23 mouse cellular contexts compared by ENCODE assay signal in the genomic region with DNA sequence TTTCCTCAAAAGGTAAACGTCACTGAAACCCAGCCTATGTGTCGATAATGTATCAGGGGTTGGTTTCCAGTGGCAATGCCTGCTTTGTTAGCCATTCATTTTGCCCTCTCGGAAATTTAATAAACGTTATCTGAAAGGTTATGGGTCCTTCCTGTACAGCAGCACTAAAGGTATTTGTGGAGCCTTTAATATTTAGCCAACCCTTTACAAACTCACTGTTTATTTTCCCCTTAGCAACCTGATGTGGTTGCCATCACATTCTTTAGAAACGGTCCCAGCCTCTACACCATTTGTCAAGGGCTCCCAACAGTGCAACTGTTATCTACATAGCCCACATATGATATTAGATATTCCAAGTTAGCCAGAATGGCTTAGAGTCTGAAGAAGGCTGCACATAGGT. TPM values are rescaled to one million over a fixed set of nuclear protein-coding genes. Genes with fewer than 3 reads are reported as not detected.
A peak's percentile ranks its signal among the peaks of the same experiment; 100 is the strongest.
DNase-seq lines count a peak whose midpoint lies in the region; ATAC-seq and TF ChIP-seq lines count a peak whose summit lies in the region.
"Had no signal": no experiment of that assay in that cellular context is flagged by ENCODE, and none has a peak within 500 bp of the region (broad histone marks: within the 10 kb centered on the region; RNA-seq: fewer than 3 reads in every experiment).

No protein-coding gene starts in this region.

- WGBS in lung, postnatal 0 days: 39% methylated on average over 5 of the region's 5 CpGs
- WGBS in stomach, embryonic 15.5 days: 50% methylated on average over 5 of the region's 5 CpGs
- WGBS in stomach, postnatal 0 days: 46% methylated on average over 5 of the region's 5 CpGs

- ATAC-seq in lung, postnatal 0 days: peak; percentile 28; the same call in 1 of the 2 replicates
- ATAC-seq in stomach, embryonic 15.5 days (ENCODE audit: insufficient read depth, low FRiP score, low read depth): peak; percentile 86
- peak; percentile 85 for ATAC-seq in stomach, postnatal 0 days (ENCODE audit: low FRiP score, low TSS enrichment)
- ATAC-seq: forebrain, embryonic 13.5 days; forebrain, embryonic 15.5 days had no signal

- DNase-seq in lung, postnatal 0 days (ENCODE audit: low spot score): no peak
- DNase-seq in lung, postnatal 25 days (ENCODE audit: low spot score): no peak
- DNase-seq in stomach, postnatal 0 days (ENCODE audit: low spot score): no peak
- no peak for DNase-seq in adrenal gland, postnatal 25 days
- no peak for DNase-seq in testis, postnatal 14 days (ENCODE audit: low spot score)
- DNase-seq: adrenal gland, adult 2 months; adrenal gland, postnatal 10 days; adrenal gland, postnatal 36 days; cerebellum, adult 11-12 months; cerebellum, adult 2 months; cerebellum, adult 9-10 months; cerebellum, postnatal 10 days; cerebellum, postnatal 25 days had no signal

- H3K36me3 ChIP-seq in lung, postnatal 0 days (ENCODE audit: insufficient read depth, low read length): no peaks in the 10 kb centered on the region
- H3K36me3 ChIP-seq in stomach, embryonic 15.5 days: no peaks in the 10 kb centered on the region
- H3K36me3 ChIP-seq in stomach, postnatal 0 days (ENCODE audit: control insufficient read depth, insufficient read depth, low read length): no peaks in the 10 kb centered on the region
- H3K36me3 ChIP-seq: embryonic facial prominence, embryonic 10.5 days; embryonic facial prominence, embryonic 12.5 days; forebrain, embryonic 15.5 days had no signal

- H3K9ac ChIP-seq in lung, postnatal 0 days (replicated peaks; ENCODE audit: low read depth): no peak overlapping the region
- no peak overlapping the region for H3K9ac ChIP-seq in stomach, embryonic 15.5 days
- no peak overlapping the region for H3K9ac ChIP-seq in stomach, postnatal 0 days (ENCODE audit: low read length)
- H3K9ac ChIP-seq: embryonic facial prominence, embryonic 12.5 days; forebrain, embryonic 13.5 days; forebrain, embryonic 15.5 days had no signal

- no peak for TF ChIP-seq CTCF in lung, postnatal 0 days (IDR thresholded peaks at IDR 0.05)
- TF ChIP-seq CTCF in stomach, postnatal 0 days (IDR thresholded peaks at IDR 0.05; ENCODE audit: low read depth): no peak

- no peak overlapping the region for H3K4me3 ChIP-seq in lung, postnatal 0 days (ENCODE audit: low read depth, low read length)
- H3K4me3 ChIP-seq in stomach, embryonic 15.5 days (replicated peaks): no peak overlapping the region
- H3K4me3 ChIP-seq in stomach, postnatal 0 days (ENCODE audit: low read depth, low read length): no peak overlapping the region
- H3K4me3 ChIP-seq: embryonic facial prominence, embryonic 10.5 days; embryonic facial prominence, embryonic 12.5 days; forebrain, embryonic 13.5 days; forebrain, embryonic 15.5 days had no signal

- H3K4me2 ChIP-seq in lung, postnatal 0 days (replicated peaks; ENCODE audit: low read depth, low read length): no peak overlapping the region
- no peak overlapping the region for H3K4me2 ChIP-seq in stomach, embryonic 15.5 days
- H3K4me2 ChIP-seq in stomach, postnatal 0 days (replicated peaks; ENCODE audit: low read depth): no peak overlapping the region
- H3K4me2 ChIP-seq: embryonic facial prominence, embryonic 12.5 days; forebrain, embryonic 13.5 days; forebrain, embryonic 15.5 days had no signal

- H3K27ac ChIP-seq in lung, postnatal 0 days (ENCODE audit: low read length): no peak overlapping the region
- H3K27ac ChIP-seq in stomach, embryonic 15.5 days: no peak overlapping the region
- H3K27ac ChIP-seq in stomach, postnatal 0 days (replicated peaks): peak overlapping the region; percentile 69; the same call in 1 of the 2 replicates
- H3K27ac ChIP-seq: embryonic facial prominence, embryonic 10.5 days; embryonic facial prominence, embryonic 12.5 days; forebrain, embryonic 13.5 days; forebrain, embryonic 15.5 days had no signal

- H3K4me1 ChIP-seq in lung, postnatal 0 days (ENCODE audit: insufficient read depth, low read depth, low read length): no peaks in the 10 kb centered on the region
- peaks cover 6% of the 10 kb centered on the region; the same call in 1 of the 2 replicates for H3K4me1 ChIP-seq in stomach, embryonic 15.5 days
- H3K4me1 ChIP-seq in stomach, postnatal 0 days (replicated peaks; ENCODE audit: control insufficient read depth, insufficient read depth): no peaks in the 10 kb centered on the region

- H3K27me3 ChIP-seq in lung, postnatal 0 days (replicated peaks; ENCODE audit: insufficient read depth, low read length): no peaks in the 10 kb centered on the region
- no peaks in the 10 kb centered on the region for H3K27me3 ChIP-seq in stomach, embryonic 15.5 days (replicated peaks)
- no peaks in the 10 kb centered on the region for H3K27me3 ChIP-seq in stomach, postnatal 0 days (ENCODE audit: control insufficient read depth, insufficient read depth, low read length)
- H3K27me3 ChIP-seq: embryonic facial prominence, embryonic 12.5 days; forebrain, embryonic 13.5 days; forebrain, embryonic 15.5 days had no signal

- TF ChIP-seq EP300 in lung, postnatal 0 days (IDR thresholded peaks at IDR 0.05): no peak
- TF ChIP-seq EP300 in stomach, postnatal 0 days (optimal IDR thresholded peaks at IDR 0.05): no peak

- no peaks in the 10 kb centered on the region for H3K9me3 ChIP-seq in lung, postnatal 0 days (ENCODE audit: low read length)
- H3K9me3 ChIP-seq in stomach, embryonic 15.5 days: no peaks in the 10 kb centered on the region
- H3K9me3 ChIP-seq in stomach, postnatal 0 days (ENCODE audit: control insufficient read depth, low read length): no peaks in the 10 kb centered on the region
- H3K9me3 ChIP-seq: embryonic facial prominence, embryonic 10.5 days; embryonic facial prominence, embryonic 12.5 days; forebrain, embryonic 13.5 days; forebrain, embryonic 15.5 days had no signal

RNA-seq across cellular contexts. Expression of gene Agr2, which starts 13.1 kb away (rescaled TPM):
- 5.8 and 7.0 TPM in 2 replicates for polyA plus RNA-seq in lung, postnatal 0 days (2015; fragmentation: Nextera tagmentation; extraction: Ambion mirVana)
- polyA plus RNA-seq in stomach, embryonic 15.5 days (2015; fragmentation: Nextera tagmentation; extraction: Ambion mirVana): 203 and 225 TPM in 2 replicates
- 1,362 and 1,533 TPM in 2 replicates for polyA plus RNA-seq in stomach, postnatal 0 days (2015; fragmentation: Nextera tagmentation; extraction: Ambion mirVana)
- total RNA-seq in adrenal gland, postnatal 25 days (2021): not detected in 2 replicates
- total RNA-seq: adrenal gland, adult 2 months; adrenal gland, postnatal 10 days; adrenal gland, postnatal 36 days; ES-E14; MEL had no signal
- polyA plus RNA-seq: adrenal gland, adult 2 months; C2C12; cerebellum, adult 2 months; embryonic facial prominence, embryonic 10.5 days; forebrain, embryonic 11.5 days; forebrain, embryonic 15.5 days had no signal

RNA-seq across cellular contexts. Expression of gene Agr3, which starts 54.2 kb away (rescaled TPM):
- 5.7 and 6.9 TPM in 2 replicates for polyA plus RNA-seq in lung, postnatal 0 days (2015; fragmentation: Nextera tagmentation; extraction: Ambion mirVana)
- polyA plus RNA-seq in stomach, embryonic 15.5 days (2015; fragmentation: Nextera tagmentation; extraction: Ambion mirVana): 0.27 TPM in 2 replicates
- 0.97 and 1.2 TPM in 2 replicates for polyA plus RNA-seq in stomach, postnatal 0 days (2015; fragmentation: Nextera tagmentation; extraction: Ambion mirVana)
- not detected in 2 replicates for total RNA-seq in adrenal gland, postnatal 25 days (2021)
- total RNA-seq: adrenal gland, adult 2 months; adrenal gland, postnatal 10 days; adrenal gland, postnatal 36 days; ES-E14; MEL had no signal
- polyA plus RNA-seq: adrenal gland, adult 2 months; C2C12; cerebellum, adult 2 months; cortical plate, adult 2 months; forebrain, embryonic 13.5 days; forebrain, embryonic 15.5 days had no signal

Comparison
In these comparisons a context has a peak if more than half of its experiments do, and no peak if none do; other contexts are left out.
1. ATAC-seq: peak in every context shown above with its lines; median percentile 86 in stomach, embryonic 15.5 days; 85 in stomach, postnatal 0 days; 28 in lung, postnatal 0 days.
2. RNA of gene Agr2, which starts 13.1 kb away (polyA plus RNA-seq): 1,362 to 1,533 TPM in stomach, postnatal 0 days and 203 to 225 TPM in stomach, embryonic 15.5 days; 5.8 to 7.0 TPM in lung, postnatal 0 days; every median in the first group is over 10 times any median in the second.